Mouse (Mus musculus): Measurements from ENCODE around the gene Ilf3. TPM values are rescaled to one million over a fixed set of nuclear protein-coding genes. Genes with fewer than 3 reads are reported as not detected.

Ilf3 gene
- polyA plus RNA-seq, 1 experiment from 2014 or later = 226 TPM

DNA sequence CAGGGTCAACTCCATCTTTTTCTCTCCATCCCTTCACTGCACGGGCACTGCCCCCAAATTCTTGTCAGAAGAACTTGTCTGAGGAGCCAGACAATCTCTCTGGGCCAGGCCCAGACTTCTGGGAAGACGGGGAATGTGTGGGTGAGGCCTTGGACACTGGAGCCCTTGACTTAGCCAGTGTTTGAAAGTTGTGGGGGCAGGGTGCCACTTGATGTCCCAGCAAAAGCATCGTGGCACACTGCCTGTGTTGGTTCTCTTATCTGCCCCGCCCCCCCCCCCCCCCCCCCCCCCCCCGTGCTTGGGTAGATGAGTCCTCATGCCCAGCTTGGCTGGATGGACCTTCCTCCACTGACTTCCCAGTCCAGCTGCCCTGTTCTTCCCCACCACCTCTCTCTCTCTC is 38.6 kb upstream of the Ilf3 start:
- Histone ChIP-seq H3K4me3 (no peak overlapping the region), H3K27me3 (no peaks in the 10 kb centered on the region), H3K27ac (replicated peaks) (no peak overlapping the region), H3K36me3 (no peaks in the 10 kb centered on the region; the same call in 1 of the 2 replicates), H3K4me2 (no peak overlapping the region), H3K4me1 (replicated peaks) (peaks cover 17% of the 10 kb centered on the region), H3K9me3 (no peaks in the 10 kb centered on the region), H3K9ac (no peak overlapping the region)
- no peak for ATAC-seq (ENCODE audit: low read depth)
- WGBS = 74% methylated on average over 3 of the region's 5 CpGs

DNA sequence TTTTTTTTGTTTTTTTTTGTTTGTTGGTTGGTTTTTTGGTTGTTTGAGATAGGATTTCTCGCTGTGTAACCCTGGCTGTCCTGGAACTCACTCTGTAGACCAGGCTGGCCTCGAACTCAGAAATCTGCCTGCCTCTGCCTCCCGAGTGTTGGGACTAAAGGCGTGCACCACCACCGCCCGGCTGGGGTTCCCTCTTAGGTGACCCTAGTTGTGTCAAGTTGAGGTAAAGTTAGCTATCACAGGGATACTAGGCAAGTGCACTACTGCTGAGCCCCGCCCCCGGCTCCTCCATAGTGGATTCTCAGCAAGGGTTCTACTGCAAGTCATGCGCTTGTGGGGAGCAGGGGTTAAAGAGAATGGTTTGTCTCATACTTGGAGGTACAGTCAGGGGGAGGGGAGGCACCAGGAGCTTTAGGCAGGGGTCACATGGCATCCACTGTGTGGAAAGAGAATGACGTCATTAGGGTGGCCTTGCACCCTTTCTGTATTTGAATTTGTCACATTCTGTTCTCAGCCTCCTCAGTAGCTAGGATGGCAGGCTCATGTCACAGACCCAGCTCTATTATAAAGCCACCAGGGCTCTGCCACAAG is 37.9 kb upstream of the Ilf3 start:
- Histone ChIP-seq H3K4me1 (replicated peaks) (peaks cover 17% of the 10 kb centered on the region), H3K27me3 (no peaks in the 10 kb centered on the region), H3K4me3 (no peak overlapping the region), H3K9me3 (no peaks in the 10 kb centered on the region), H3K9ac (no peak overlapping the region), H3K4me2 (no peak overlapping the region), H3K27ac (replicated peaks) (no peak overlapping the region; the same call in 1 of the 2 replicates), H3K36me3 (no peaks in the 10 kb centered on the region; the same call in 1 of the 2 replicates)
- 92% methylated on average over 10 of the region's 10 CpGs for WGBS
- no peak for ATAC-seq (ENCODE audit: low read depth)

DNA sequence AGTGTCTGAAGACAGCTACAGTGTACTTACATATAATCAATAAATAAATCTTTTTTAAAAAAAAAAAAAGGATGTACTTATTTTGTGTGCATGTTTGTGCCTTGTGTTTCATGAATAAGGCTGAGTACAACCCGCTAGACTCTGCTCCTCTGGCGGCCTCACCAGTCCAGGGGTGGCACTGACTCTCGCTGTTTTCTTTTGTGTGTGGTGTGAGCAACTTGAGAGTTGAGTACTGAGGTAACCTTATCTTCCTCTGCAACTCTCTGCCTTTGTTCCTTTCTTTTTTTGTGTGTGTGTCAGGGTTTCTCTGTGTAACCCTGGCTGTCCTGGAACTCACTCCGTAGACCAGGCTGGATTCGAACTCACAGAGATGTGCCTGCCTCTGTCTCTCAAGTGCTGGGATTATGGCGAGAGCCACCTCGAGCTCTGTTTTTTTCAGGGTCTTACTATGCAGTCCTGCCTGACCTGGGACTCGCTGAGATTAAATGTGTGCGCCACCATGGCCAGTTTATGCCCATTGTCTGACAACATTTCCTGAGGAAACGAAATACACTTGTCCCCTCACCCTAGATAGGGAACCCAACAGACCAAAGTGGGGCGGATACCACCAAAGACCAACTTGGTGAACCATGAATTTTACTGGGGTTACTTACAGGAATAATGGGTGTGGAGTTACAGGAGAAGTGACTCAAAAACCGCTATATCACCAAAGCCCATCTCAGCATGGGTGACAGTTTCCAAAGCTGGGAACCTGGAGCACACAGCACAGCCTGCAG is 36.1 kb upstream of the Ilf3 start:
- Histone ChIP-seq H3K9ac (no peak overlapping the region), H3K9me3 (no peaks in the 10 kb centered on the region), H3K4me2 (no peak overlapping the region), H3K36me3 (no peaks in the 10 kb centered on the region), H3K27ac (replicated peaks) (no peak overlapping the region), H3K27me3 (no peaks in the 10 kb centered on the region), H3K4me3 (no peak overlapping the region), H3K4me1 (replicated peaks) (peaks cover 17% of the 10 kb centered on the region)
- no peak for ATAC-seq (ENCODE audit: low read depth)
- WGBS = 86% methylated on average over 12 of the region's 12 CpGs

DNA sequence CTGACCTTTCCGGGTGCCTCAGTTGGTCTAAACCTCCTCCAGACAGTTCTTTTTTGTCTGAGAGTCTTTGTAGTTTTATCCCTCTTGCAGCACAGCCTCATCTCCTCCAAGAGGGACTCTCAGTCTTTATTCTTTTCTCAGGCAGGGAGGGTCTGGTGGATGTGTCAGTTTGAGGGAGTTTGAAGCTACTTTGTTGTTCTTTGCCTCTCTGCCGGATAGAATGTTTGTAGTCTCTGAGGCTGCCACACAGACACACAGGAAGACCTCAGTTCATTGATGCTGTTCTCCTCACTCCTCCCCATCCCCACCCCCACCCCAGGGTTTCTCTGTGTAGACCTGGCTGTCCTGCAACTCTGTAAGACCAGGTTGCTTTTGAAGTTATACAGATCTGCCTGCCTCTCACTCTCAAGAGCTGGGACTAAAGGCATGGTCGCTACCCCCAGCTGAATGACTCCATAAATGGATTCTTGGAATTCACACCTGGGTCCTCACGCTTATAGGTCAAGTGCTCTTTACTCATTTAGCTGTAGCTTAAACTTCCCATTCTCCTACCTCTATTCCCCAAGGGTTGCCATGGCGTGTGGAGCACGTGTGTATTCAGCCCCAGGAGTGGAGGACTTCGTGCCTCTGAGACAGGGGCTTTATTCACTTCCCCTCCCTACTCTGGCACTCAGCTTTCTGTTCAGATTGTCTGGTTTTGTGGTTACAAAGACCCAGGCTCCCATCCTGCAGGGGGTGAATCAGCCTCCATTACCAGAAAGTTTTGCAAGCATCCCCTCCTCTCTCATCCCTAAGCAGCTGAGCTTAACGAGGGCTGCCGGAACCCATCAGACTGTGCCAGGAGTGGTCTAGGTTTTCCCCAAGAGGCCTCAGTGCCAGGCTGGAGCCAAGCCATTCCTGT is 35.3 kb upstream of the Ilf3 start:
- Histone ChIP-seq H3K36me3 (no peaks in the 10 kb centered on the region), H3K27ac (replicated peaks) (no peak overlapping the region), H3K9me3 (no peaks in the 10 kb centered on the region), H3K4me2 (no peak overlapping the region), H3K9ac (0 out of 2 replicates have a peak overlapping the region, but pooled peaks have one; percentile 1), H3K4me3 (no peak overlapping the region), H3K4me1 (replicated peaks) (peaks cover 17% of the 10 kb centered on the region), H3K27me3 (no peaks in the 10 kb centered on the region)
- no peak for ATAC-seq (ENCODE audit: low read depth)
- WGBS = 28% methylated on average over 9 of the region's 9 CpGs

DNA sequence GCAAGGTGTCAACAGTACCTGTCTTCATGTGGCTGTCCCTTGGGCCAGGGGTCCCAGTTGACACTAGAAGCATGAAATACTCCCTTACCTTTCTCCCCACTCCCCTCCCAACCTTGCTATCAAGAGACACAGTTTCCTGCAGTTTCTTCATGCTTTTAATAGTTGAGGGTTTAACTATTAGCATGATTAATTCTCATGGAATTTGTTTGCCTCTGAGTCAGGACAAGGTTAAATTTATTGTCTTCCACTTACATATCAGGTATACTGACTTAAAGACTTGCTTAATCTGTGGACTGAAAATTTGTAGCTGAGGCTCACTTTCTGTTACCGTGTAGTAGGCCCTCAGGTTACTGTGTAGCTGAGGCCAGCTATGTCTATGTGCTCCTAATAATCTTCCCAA is 34.1 kb upstream of the Ilf3 start:
- Histone ChIP-seq H3K4me3 (no peak overlapping the region), H3K4me2 (no peak overlapping the region), H3K9ac (no peak overlapping the region), H3K4me1 (replicated peaks) (peaks cover 23% of the 10 kb centered on the region), H3K27ac (replicated peaks) (no peak overlapping the region), H3K9me3 (no peaks in the 10 kb centered on the region), H3K27me3 (no peaks in the 10 kb centered on the region), H3K36me3 (no peaks in the 10 kb centered on the region)
- no peak for ATAC-seq (ENCODE audit: low read depth)
- 92% methylated on average over 1 of the region's 1 CpGs for WGBS

DNA sequence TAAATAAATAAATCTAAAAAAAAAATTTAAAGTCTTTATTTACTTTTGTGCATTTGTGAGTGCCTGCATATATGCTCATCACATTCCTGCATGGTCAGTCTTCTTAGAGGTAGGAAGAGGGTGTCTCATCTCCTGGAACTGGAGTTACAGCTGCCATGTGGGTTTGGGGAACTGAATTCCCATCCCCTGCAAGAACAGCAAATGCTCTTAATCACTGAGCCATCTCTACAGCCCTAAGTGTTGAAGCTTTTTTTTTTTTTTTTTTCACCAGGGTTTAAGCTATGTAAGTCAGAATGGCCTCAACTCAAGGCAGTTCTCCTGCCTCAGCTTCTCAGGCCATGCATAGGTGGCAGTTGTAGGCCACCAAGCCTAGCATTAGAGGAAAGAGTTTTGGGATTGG is 32.9 kb upstream of the Ilf3 start:
- Histone ChIP-seq H3K9me3 (no peaks in the 10 kb centered on the region), H3K4me2 (no peak overlapping the region)
- ATAC-seq (ENCODE audit: low read depth) = no peak

DNA sequence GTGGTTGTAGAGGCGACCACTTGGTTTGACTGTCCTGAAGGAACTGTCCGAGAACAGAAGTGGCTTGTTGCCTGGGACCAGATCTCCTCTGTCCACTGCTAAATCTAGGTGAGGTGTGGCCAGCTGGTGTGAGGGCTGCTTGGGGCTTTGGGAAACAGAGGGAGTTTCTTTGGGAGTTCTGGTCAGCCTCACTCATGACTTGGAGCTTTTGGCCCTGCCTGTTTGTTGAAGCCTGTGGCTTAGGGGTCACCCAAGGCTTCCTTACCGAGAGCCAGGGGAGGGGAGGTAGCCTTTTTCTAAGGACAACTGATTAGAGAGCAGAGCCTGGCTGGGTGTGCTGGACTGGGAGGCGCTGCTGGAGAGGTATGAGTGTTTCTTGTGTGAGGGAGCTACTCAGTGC is 32.3 kb upstream of the Ilf3 start:
- Histone ChIP-seq H3K4me2 (no peak overlapping the region), H3K9ac (no peak overlapping the region), H3K4me1 (replicated peaks) (peaks cover 23% of the 10 kb centered on the region), H3K27me3 (no peaks in the 10 kb centered on the region), H3K36me3 (peaks cover 12% of the 10 kb centered on the region), H3K27ac (replicated peaks) (no peak overlapping the region), H3K4me3 (no peak overlapping the region), H3K9me3 (no peaks in the 10 kb centered on the region)
- no peak for ATAC-seq (ENCODE audit: low read depth)
- 84% methylated on average over 4 of the region's 4 CpGs for WGBS

More for the DNA sequence above, 32.9 kb upstream of the Ilf3 start:
- Histone ChIP-seq H3K27ac (replicated peaks) (no peak overlapping the region), H3K36me3 (0 out of 2 replicates have a peak, but pooled peaks cover 6% of the 10 kb centered on the region), H3K9ac (no peak overlapping the region), H3K4me1 (replicated peaks) (peaks cover 23% of the 10 kb centered on the region), H3K4me3 (no peak overlapping the region), H3K27me3 (no peaks in the 10 kb centered on the region)

DNA sequence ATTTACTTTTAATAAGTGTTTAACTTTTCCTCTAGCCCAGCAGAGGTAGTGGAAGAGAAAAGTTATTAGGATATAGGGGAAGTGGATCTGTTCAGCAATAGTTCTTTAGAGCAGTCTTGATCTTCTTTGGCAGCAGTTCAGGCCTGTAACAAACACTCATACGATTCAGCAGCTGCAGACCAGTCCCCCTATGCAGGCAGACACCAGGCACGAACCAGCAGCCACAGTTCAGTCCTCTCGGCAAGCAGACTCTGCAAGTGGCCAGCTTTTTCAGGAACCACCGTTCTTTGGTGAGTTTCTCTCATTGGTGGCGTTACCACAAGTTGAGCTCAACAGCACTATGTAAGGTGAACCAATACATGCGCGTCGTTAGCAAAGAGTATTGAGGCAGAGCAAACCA is 31.2 kb upstream of the Ilf3 start:
- Histone ChIP-seq H3K4me3 (no peak overlapping the region), H3K9ac (no peak overlapping the region), H3K9me3 (no peaks in the 10 kb centered on the region), H3K4me1 (replicated peaks) (peaks cover 22% of the 10 kb centered on the region), H3K36me3 (peaks cover 16% of the 10 kb centered on the region), H3K4me2 (no peak overlapping the region), H3K27ac (replicated peaks) (no peak overlapping the region), H3K27me3 (no peaks in the 10 kb centered on the region)
- WGBS = 86% methylated on average over 8 of the region's 8 CpGs
- no peak for ATAC-seq (ENCODE audit: low read depth)

DNA sequence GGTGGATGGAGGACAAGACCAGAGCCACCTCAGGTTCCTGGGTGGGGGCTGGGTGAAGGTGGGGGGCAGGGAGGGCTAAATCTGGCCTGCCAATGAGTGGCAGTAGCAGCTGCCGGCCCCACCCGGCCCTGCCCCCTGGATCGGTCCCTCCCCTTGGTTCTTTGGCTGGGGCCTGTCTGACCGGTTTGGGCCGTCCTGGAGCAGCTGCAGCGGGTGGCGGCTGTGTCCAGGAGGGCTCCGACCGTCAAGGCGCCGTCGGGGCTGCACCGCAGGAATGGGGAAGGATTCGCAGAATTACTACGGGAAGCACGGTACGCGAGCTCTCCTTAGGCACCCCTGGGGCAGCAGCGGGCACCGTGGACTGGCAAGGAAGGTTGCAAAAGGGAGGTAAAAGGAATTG is 30.0 kb upstream of the Ilf3 start:
- no peak for ATAC-seq (ENCODE audit: low read depth)
- H3K9ac ChIP-seq = 0 out of 2 replicates have a peak overlapping the region, but pooled peaks have one; percentile 22

DNA sequence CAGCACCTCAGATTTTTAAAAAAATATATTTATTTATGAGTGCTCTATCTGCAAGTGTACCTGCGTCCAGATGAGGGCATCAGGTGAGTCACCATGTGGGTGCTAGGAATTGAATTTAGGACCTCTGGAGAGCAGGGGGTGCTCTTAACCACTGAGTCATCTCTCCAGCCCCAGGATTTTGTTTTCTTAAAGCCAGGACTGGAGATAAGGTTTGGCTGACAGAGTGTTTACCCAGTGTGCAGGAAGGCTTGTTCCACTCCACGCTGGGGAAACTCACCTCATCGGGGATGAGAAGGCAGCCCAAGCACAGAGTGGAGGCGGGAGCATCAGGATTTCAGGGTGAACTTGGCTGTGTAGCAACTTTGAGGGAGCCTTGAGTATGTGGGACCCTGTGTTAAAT is 27.3 kb upstream of the Ilf3 start:
- H3K9me3 ChIP-seq = no peaks in the 10 kb centered on the region
- no peak for ATAC-seq (ENCODE audit: low read depth)

More for the DNA sequence above, 30.0 kb upstream of the Ilf3 start:
- Histone ChIP-seq H3K4me2 (no peak overlapping the region), H3K27ac (replicated peaks) (no peak overlapping the region), H3K4me3 (no peak overlapping the region), H3K9me3 (no peaks in the 10 kb centered on the region), H3K27me3 (no peaks in the 10 kb centered on the region), H3K4me1 (replicated peaks) (peaks cover 10% of the 10 kb centered on the region), H3K36me3 (peaks cover 28% of the 10 kb centered on the region)
- WGBS = 16% methylated on average over 20 of the region's 20 CpGs

DNA sequence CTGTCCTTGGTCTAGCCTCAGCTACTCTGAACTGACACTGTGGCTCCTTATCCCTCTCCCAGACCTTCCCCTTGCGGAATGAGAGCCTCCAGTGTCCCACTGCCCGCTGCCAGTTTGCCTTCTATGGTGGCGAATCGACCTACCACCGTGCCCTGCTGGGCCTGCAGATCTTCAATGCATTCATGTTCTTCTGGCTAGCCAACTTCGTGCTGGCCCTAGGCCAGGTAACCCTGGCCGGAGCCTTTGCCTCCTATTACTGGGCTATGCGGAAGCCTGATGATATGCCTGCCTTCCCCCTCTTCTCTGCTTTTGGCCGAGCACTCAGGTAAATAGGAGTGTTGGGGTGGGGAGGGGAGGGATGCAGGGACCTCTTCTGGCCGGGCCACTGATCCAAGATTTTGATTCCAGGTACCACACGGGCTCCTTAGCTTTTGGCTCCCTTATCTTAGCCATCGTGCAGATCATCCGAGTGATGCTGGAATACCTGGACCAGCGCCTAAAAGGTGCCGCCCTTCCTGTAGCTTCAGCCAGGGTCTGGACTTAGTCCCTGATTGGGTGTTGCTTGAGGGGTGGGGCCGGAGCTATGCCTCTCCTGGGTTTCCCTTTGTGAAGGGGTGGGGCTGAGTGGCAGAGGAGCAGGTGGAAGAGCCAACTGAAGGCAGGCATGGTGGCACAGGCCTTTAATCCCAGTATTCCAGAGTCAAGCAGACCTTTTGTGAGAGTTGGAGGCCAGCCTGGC is 20.9 kb upstream of the Ilf3 start:
- ATAC-seq (ENCODE audit: low read depth) = no peak
- Histone ChIP-seq H3K4me3 (no peak overlapping the region), H3K27ac (replicated peaks) (no peak overlapping the region), H3K9me3 (no peaks in the 10 kb centered on the region), H3K4me1 (replicated peaks) (no peaks in the 10 kb centered on the region), H3K9ac (no peak overlapping the region), H3K36me3 (peaks cover 88% of the 10 kb centered on the region), H3K27me3 (no peaks in the 10 kb centered on the region), H3K4me2 (no peak overlapping the region)
- 74% methylated on average over 16 of the region's 16 CpGs for WGBS

More for the DNA sequence above, 27.3 kb upstream of the Ilf3 start:
- Histone ChIP-seq H3K27ac (replicated peaks) (no peak overlapping the region), H3K4me1 (replicated peaks) (peaks cover 6% of the 10 kb centered on the region), H3K9ac (no peak overlapping the region), H3K4me2 (no peak overlapping the region), H3K36me3 (peaks cover 53% of the 10 kb centered on the region), H3K4me3 (no peak overlapping the region), H3K27me3 (no peaks in the 10 kb centered on the region)
- WGBS = 91% methylated on average over 4 of the region's 4 CpGs

Measured in neural tube, embryonic 13.5 days (tissue).